Mouse (Mus musculus): ENCODE measurements around the gene Fbxo31. TPM values are rescaled to one million over a fixed set of nuclear protein-coding genes. Genes with fewer than 3 reads are reported as not detected.

The Fbxo31 gene
- polyA plus RNA-seq (2015; fragmentation: Nextera tagmentation; extraction: Ambion mirVana): 9.8 and 13.1 TPM in 2 replicates

DNA sequence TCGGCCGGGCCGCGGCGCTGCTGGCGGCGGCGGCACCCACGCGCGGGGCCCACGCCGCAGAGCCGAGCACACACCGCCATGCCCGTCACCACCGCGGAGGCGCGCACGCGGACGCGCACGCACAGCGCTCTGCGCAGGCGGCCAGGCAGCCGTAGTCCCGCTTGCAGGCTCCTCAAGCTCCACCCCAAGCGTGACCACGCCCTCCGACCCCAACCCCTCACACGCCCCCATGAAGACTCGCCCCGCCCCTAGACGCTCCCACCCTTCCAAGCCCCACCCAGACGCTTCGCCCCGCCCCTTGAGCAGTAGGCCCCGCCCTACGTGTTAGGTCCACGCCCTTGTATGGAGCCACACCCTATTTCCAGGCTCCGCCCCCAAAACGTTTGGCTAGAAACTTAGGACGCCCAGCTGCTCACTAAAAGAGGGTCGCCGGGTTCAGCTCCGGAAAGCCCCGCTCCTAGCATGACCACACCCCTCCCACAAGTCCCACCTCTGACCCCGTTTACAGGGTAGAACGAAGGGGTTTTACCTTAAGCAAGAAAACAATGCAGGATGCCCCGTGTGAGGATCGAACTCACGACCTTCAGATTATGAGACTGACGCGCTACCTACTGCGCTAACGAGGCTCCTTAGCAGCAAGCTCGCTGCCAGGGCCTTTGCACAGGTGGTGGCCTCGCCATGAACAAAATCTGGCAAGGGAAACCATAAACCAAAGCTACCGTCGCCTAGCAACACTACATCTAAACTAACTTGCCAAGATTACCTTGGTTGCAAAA, at the start of gene Fbxo31:
TSS of gene Fbxo31 (minus strand) at position 131 of the 776 bp plus-strand sequence.
- Histone ChIP-seq H3K27me3 (no peaks in the 10 kb centered on the region), H3K4me2 (peak within 1 kb of the TSS; percentile 80), H3K9ac (peak within 1 kb of the TSS; percentile 80), H3K27ac (peak within 1 kb of the TSS; percentile 64), H3K36me3 (no peaks in the 10 kb centered on the region), H3K9me3 (replicated peaks) (no peaks in the 10 kb centered on the region), H3K4me1 (replicated peaks) (peaks cover 18% of the 10 kb centered on the region), H3K4me3 (peak within 1 kb of the TSS; percentile 84)
- peak; percentile 90 for ATAC-seq (replicated peaks; ENCODE audit: insufficient number of reproducible peaks, insufficient read depth, low FRiP score, low read depth)
- 1% methylated on average over 59 of the region's 63 CpGs for WGBS

DNA sequence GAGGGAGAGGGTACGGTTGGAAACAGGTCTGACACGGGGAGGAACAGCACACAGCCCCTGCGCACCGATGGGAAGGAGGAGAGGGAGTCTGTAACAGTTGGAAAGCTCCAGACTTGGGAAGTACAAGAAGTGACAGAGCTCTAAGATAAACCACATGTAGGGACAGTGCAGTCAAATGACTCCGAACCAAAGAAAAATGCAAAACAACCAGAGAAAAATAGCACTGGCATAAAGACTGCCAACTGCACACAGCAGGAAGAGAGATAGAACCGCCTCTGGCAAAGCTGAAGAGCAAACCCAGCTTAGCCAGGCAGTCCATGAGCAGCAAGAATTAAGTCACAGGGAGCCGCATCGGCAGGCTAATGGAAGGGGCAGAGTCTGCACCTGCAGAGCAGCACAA, 44.4 kb upstream of the Fbxo31 start:
- Histone ChIP-seq H3K4me2 (no peak overlapping the region), H3K9ac (no peak overlapping the region), H3K4me3 (no peak overlapping the region), H3K4me1 (replicated peaks) (peaks cover 65% of the 10 kb centered on the region), H3K27me3 (no peaks in the 10 kb centered on the region), H3K9me3 (replicated peaks) (no peaks in the 10 kb centered on the region), H3K36me3 (peaks cover 7% of the 10 kb centered on the region), H3K27ac (no peak overlapping the region)
- 79% methylated on average over 8 of the region's 8 CpGs for WGBS
- no peak for ATAC-seq (replicated peaks; ENCODE audit: insufficient number of reproducible peaks, insufficient read depth, low FRiP score, low read depth)

DNA sequence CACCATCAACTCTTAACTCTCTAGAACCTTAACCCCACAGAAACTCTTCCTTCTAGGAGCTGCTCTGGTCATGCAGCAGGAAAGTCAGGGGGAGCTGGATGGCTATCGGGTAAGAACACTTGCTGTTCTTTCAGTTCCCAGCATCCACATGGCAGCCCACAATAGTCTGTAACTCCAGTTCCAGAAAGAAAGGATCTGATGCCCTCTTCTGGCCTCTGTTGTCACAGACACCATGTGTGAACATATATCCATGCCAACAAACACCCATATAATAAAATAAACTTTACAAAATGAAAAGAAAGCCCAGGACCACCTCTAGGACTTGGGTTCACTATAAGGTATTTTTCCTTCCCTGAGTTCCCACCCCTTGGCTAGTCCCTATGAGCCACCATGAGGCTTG, 43.3 kb upstream of the Fbxo31 start:
- WGBS: 50% methylated on average over 1 of the region's 1 CpGs
- H3K36me3 ChIP-seq: no peaks in the 10 kb centered on the region
- no peaks in the 10 kb centered on the region for H3K27me3 ChIP-seq
- H3K4me1 ChIP-seq (replicated peaks): peaks cover 63% of the 10 kb centered on the region
- ATAC-seq (replicated peaks; ENCODE audit: insufficient number of reproducible peaks, insufficient read depth, low FRiP score, low read depth): no peak
- no peak overlapping the region for H3K27ac ChIP-seq
- no peak overlapping the region for H3K4me2 ChIP-seq
- H3K4me3 ChIP-seq: no peak overlapping the region
- H3K9me3 ChIP-seq (replicated peaks): no peaks in the 10 kb centered on the region
- no peak overlapping the region for H3K9ac ChIP-seq

DNA sequence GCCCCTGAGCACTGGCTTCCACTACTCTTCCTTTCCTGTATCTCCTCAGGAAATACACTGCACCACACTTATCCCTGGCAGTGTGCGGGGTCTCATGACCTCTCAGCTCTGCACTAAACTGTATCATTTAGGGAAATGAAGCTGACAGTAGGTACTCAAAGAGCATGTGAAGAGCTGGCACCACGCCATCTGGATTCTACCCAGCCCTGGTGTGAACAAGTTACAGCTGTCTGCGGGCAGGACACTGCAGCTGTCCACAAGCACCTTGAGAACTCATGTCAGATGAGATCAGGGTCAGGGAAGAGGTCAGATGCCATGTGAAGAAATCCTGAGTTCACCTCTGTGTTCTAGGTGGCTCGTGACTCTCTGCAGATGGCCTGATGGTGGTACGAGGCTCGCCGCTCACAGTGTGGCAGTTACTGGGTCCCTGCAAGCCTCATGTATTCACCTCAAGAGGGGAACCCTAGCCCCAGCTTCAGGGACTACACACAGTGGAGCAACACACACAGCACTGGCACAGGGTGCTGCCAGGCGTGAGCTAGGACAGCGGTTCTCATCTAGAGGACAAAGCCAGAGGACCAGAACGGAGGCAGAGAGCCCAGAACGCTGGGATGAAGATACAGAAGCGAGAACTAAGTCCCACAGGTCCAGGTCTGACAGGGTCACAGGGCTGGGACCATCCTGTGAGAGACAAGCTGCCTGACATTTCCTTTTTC, 42.4 kb upstream of the Fbxo31 start:
- Histone ChIP-seq H3K9ac (no peak overlapping the region), H3K4me2 (peak overlapping the region; percentile 17; the same call in 1 of the 2 replicates), H3K4me1 (replicated peaks) (peaks cover 54% of the 10 kb centered on the region), H3K27ac (peak overlapping the region; percentile 79), H3K9me3 (replicated peaks) (no peaks in the 10 kb centered on the region), H3K36me3 (no peaks in the 10 kb centered on the region), H3K27me3 (no peaks in the 10 kb centered on the region), H3K4me3 (no peak overlapping the region)
- WGBS: 57% methylated on average over 12 of the region's 12 CpGs
- ATAC-seq (replicated peaks; ENCODE audit: insufficient number of reproducible peaks, insufficient read depth, low FRiP score, low read depth): peak; percentile 8; the same call in 1 of the 2 replicates

DNA sequence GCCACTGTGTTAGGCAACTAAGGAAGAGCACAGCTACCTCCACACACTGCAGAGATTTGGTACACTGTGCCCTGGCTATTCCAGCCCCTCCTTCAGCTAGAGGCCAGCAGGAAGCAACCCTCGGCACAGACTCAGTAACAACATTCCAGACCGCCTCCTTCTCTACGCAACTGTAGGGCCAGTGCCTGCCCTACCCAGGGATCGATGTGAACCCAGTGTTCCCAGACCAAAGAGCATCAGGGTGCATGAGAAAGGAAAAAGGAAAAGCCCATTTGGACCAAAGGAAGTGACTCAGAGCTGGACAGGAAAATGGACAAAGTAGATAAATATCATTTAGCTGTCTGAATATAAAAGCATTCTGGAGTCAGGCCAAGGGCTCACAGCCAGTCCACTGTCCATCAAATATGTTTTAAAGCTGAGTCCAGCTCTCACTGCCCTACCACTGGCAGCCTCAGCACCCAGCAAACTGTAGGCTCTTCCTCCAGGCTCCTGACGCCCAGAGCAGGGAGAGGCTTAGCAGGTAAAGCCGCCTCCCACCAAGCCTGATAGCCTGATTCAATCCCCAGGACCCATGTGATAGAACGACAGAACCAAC, 40.9 kb upstream of the Fbxo31 start:
- ATAC-seq (replicated peaks; ENCODE audit: insufficient number of reproducible peaks, insufficient read depth, low FRiP score, low read depth): peak; percentile 83
- WGBS: 19% methylated on average over 7 of the region's 7 CpGs
- no peak overlapping the region for H3K4me3 ChIP-seq
- peak overlapping the region; percentile 12; the same call in 1 of the 2 replicates for H3K4me2 ChIP-seq
- peak overlapping the region; percentile 79 for H3K27ac ChIP-seq
- no peaks in the 10 kb centered on the region for H3K9me3 ChIP-seq (replicated peaks)
- H3K4me1 ChIP-seq (replicated peaks): peaks cover 45% of the 10 kb centered on the region
- no peaks in the 10 kb centered on the region for H3K36me3 ChIP-seq
- H3K27me3 ChIP-seq: no peaks in the 10 kb centered on the region
- 0 out of 2 replicates have a peak overlapping the region, but pooled peaks have one; percentile 3 for H3K9ac ChIP-seq

DNA sequence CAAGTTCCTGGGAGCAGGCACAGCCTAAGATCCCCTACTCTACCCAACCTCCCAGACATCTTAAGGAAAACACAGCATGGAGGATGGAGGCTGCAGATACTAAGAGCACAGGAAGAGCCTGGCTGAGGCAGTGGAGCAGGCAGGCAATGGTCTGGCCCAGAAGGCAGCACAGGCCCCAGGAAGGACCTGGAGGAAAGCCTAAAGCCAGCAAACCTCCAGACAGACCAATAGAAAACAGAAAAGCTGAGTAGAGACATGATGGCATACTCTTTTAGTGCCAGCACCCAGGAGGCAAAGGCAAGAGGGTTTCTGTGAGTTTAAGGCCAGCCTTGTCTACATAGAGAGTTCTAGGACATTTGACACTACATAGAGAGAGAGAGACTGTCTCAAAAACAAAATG, 34.8 kb upstream of the Fbxo31 start:
- H3K4me2 ChIP-seq: no peak overlapping the region
- no peaks in the 10 kb centered on the region for H3K9me3 ChIP-seq (replicated peaks)
- H3K27me3 ChIP-seq: no peaks in the 10 kb centered on the region
- no peak overlapping the region for H3K9ac ChIP-seq
- H3K27ac ChIP-seq: no peak overlapping the region
- no peak for ATAC-seq (replicated peaks; ENCODE audit: insufficient number of reproducible peaks, insufficient read depth, low FRiP score, low read depth)
- H3K4me3 ChIP-seq: no peak overlapping the region
- H3K4me1 ChIP-seq (replicated peaks): peaks cover 14% of the 10 kb centered on the region
- peaks cover 14% of the 10 kb centered on the region for H3K36me3 ChIP-seq

DNA sequence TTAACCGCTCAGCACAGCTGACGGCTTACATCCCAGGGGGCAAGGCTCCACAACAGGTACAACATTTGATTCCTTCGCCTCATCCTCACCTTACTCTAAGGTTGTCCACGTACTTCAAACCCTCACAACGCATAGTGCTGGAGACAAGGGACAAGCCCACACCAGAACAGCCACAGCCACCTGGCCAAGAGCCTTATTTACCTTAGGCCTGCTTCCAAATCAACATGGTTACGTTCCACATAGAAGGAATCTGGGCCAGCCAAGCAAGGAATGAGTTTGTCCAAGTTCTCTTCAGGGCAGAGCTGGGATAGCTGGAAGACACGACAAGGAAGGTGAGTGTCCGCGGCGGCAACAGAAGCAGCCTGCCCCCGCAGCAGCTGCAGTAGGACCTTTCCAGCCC, 31.3 kb upstream of the Fbxo31 start:
- Histone ChIP-seq H3K36me3 (peaks cover 29% of the 10 kb centered on the region), H3K4me1 (replicated peaks) (peaks cover 7% of the 10 kb centered on the region), H3K9ac (no peak overlapping the region), H3K4me2 (no peak overlapping the region), H3K4me3 (no peak overlapping the region), H3K27me3 (no peaks in the 10 kb centered on the region), H3K9me3 (replicated peaks) (no peaks in the 10 kb centered on the region), H3K27ac (no peak overlapping the region)
- no peak for ATAC-seq (replicated peaks; ENCODE audit: insufficient number of reproducible peaks, insufficient read depth, low FRiP score, low read depth)
- WGBS: 85% methylated on average over 11 of the region's 11 CpGs

DNA sequence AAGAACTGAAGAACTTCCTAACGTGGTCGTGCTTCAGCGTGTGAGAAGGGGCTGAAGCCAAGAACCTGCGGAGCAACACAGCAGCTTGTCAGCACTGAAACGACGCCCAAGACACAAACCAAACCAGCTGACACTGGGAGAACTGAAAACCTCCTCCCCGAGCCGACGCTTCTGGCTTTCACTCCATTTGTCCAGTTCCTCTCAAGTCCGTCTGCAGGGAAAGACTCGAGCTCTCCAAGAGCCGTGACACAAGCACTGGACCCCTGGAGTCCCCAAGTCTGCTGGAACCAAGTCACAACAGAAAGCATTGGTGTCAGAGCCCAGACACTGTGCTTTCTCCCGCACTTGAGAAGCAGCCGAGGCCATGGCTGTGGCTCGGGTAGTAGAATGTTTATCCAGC, 30.6 kb upstream of the Fbxo31 start:
- no peaks in the 10 kb centered on the region for H3K27me3 ChIP-seq
- no peak overlapping the region for H3K4me2 ChIP-seq
- 72% methylated on average over 15 of the region's 15 CpGs for WGBS
- no peak overlapping the region for H3K9ac ChIP-seq
- peaks cover 7% of the 10 kb centered on the region for H3K4me1 ChIP-seq (replicated peaks)
- no peak overlapping the region for H3K4me3 ChIP-seq
- no peak for ATAC-seq (replicated peaks; ENCODE audit: insufficient number of reproducible peaks, insufficient read depth, low FRiP score, low read depth)
- H3K27ac ChIP-seq: no peak overlapping the region
- peaks cover 36% of the 10 kb centered on the region for H3K36me3 ChIP-seq
- no peaks in the 10 kb centered on the region for H3K9me3 ChIP-seq (replicated peaks)

DNA sequence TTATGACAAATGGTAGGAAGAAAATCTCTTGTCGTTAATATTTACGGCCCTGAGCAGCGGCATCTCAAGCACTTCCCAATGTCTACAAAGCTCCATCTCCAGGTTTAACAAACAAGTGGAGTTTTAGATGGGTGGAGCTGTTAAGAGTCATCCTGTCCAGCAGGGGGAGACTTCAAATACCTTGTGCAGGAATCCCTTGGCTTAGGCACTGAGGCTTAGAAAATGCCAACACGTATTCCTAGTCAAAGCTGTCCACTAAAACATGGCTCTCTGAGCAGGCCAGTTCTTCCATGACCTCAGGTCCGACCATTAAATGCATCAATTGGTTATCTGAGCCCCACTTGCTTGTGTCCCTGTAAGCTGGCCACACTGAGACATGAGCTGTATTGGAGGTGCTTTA, 29.1 kb upstream of the Fbxo31 start:
- Histone ChIP-seq H3K36me3 (peaks cover 50% of the 10 kb centered on the region), H3K27me3 (no peaks in the 10 kb centered on the region), H3K9me3 (replicated peaks) (no peaks in the 10 kb centered on the region), H3K27ac (no peak overlapping the region), H3K9ac (no peak overlapping the region), H3K4me1 (replicated peaks) (no peaks in the 10 kb centered on the region), H3K4me3 (no peak overlapping the region), H3K4me2 (no peak overlapping the region)
- ATAC-seq (replicated peaks; ENCODE audit: insufficient number of reproducible peaks, insufficient read depth, low FRiP score, low read depth): no peak
- 82% methylated on average over 5 of the region's 5 CpGs for WGBS

DNA sequence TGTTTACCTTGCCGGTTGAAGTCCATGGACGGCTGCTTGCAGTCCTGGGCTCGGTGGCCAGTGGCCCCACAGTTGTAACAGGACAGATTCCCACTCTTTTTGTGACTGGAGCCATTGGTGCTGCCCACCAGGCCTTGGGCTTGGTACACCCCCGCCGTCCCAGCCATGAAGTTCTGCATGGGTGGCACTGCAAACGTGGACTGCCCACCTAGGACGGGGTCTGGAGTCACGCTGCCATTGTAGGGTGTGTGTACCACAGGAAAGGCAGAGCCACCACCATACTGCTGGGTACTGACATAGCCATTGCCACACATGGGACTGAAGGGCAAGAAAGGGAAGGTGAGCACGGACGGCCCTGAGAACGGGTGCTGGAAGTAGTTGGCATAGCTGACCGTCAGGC, 25.2 kb upstream of the Fbxo31 start:
- Histone ChIP-seq H3K4me3 (no peak overlapping the region), H3K27ac (no peak overlapping the region), H3K4me2 (no peak overlapping the region), H3K27me3 (no peaks in the 10 kb centered on the region), H3K4me1 (replicated peaks) (no peaks in the 10 kb centered on the region), H3K9ac (no peak overlapping the region), H3K36me3 (peaks cover 65% of the 10 kb centered on the region), H3K9me3 (replicated peaks) (no peaks in the 10 kb centered on the region)
- 94% methylated on average over 12 of the region's 12 CpGs for WGBS
- no peak for ATAC-seq (replicated peaks; ENCODE audit: insufficient number of reproducible peaks, insufficient read depth, low FRiP score, low read depth)

DNA sequence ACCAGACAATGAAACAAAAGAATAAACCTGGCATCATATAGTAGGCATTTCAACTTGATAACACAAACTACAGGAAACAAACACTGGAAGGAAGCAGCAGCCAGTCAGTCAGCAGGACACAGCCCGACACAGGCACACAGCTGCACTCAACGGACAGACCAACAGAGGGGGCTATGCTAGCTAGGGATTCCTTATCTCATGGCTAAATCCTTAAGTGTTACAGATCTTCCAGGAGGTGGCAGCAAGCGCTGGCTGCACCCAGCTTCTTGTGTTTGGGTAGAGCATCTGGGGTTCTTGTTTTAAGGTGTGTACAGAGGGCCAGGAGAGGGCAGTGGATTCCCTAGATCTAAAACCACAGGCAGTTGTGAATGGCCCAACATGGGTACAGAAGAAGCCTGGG, 24.3 kb upstream of the Fbxo31 start:
- Histone ChIP-seq H3K4me1 (replicated peaks) (no peaks in the 10 kb centered on the region), H3K4me3 (no peak overlapping the region), H3K36me3 (peaks cover 62% of the 10 kb centered on the region), H3K4me2 (no peak overlapping the region), H3K27ac (no peak overlapping the region), H3K27me3 (no peaks in the 10 kb centered on the region), H3K9ac (no peak overlapping the region), H3K9me3 (replicated peaks) (no peaks in the 10 kb centered on the region)
- no peak for ATAC-seq (replicated peaks; ENCODE audit: insufficient number of reproducible peaks, insufficient read depth, low FRiP score, low read depth)
- WGBS: 33% methylated on average over 3 of the region's 3 CpGs

All from heart, embryonic 15.5 days (tissue).